Mouse (Mus musculus): Measurements from ENCODE around the gene Txnrd2.

- TF ChIP-seq GATA1 (IDR thresholded peaks at IDR 0.05; ENCODE audit: low read length), result no peak
- TF ChIP-seq TAL1 (IDR thresholded peaks at IDR 0.05; ENCODE audit: low read length), result no peak
These were observed 80.5 kb downstream of the Txnrd2 start for GRCm38 (mm10) chr16:18506524-18507199.
